Mouse (Mus musculus): Measurements from ENCODE around the gene Gsto1. TPM values are rescaled to one million over a fixed set of nuclear protein-coding genes. Genes with fewer than 3 reads are reported as not detected.

Gene Gsto1
- polyA plus RNA-seq, 1 experiment = 48.4 TPM

GRCm38 (mm10) chr19:47853951-47854795 is 597 bp upstream of the Gsto1 start:
- DNase-seq (ENCODE audit: extremely low spot score in 1 of 2, low spot score in 1 of 2) = peak in 1 of 2 experiments; percentile 23

- DNase-seq (ENCODE audit: extremely low spot score in 1 of 2, low spot score in 1 of 2) = no peak
Measured at GRCm38 (mm10) chr19:47857957-47858942, 3.5 kb downstream of the Gsto1 start.

DNA sequence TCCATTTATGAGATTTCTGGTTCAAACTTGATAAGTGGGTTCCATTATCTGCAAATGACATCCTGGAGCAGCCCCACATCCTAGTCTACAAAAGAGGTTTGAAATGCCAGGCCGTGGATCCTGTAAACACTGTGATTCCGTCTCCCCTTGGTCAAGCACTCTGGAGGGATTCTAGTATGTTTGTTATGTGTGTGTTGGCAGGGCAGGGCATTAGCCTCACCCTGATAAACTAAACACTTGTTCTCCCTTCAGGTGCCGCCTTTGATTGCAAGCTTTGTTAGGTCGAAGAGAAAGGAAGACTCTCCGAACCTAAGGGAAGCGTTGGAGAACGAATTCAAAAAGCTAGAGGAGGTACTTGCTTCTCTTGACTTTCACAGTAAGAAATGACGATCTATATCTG is 4.4 kb downstream of the Gsto1 start:
- DNase-seq (ENCODE audit: extremely low spot score in 1 of 2, low spot score in 1 of 2) = no peak

DNA sequence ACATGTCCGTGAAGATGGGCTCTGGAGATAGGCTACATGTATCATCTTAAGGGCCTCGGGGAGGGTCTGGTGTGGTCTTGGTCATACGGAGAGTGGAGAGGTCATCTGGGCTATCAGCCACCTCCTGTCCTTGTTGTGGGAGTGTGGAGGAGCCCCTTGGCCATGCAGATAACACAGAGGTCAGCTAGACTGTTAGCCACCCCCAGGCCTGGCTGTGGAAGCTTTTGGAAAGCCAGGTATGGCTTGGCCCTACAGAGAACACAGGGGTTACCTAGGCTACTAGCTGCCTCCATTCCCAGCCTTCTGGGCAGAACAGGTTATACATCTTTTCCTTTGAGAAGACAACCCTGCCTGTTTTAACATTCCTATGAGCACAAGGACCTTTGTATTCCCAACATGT is 7.8 kb downstream of the Gsto1 start:
- DNase-seq (ENCODE audit: extremely low spot score in 1 of 2, low spot score in 1 of 2) = no peak

DNA sequence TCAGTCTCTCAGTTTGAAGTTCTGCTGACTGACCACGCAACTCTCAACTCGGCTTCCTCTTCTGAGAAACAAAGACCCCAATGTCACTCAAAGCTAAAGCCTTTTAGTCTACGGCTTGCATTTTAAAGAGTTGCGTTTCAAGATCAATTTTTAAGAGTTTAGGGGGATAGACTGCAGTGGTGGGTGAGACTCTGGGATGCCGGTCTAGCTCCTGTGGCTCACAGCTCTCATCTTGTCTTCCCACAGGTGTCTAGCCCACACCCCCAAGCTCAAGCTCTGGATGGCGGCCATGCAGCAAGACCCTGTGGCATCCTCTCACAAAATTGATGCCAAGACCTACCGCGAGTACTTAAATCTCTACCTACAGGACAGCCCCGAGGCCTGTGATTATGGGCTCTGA is 9.3 kb downstream of the Gsto1 start:
- DNase-seq (ENCODE audit: extremely low spot score in 1 of 2, low spot score in 1 of 2) = no peak

- no peak for DNase-seq (ENCODE audit: extremely low spot score in 1 of 2, low spot score in 1 of 2)
Measured at GRCm38 (mm10) chr19:47864721-47865120, 10.0 kb downstream of the Gsto1 start.

DNA sequence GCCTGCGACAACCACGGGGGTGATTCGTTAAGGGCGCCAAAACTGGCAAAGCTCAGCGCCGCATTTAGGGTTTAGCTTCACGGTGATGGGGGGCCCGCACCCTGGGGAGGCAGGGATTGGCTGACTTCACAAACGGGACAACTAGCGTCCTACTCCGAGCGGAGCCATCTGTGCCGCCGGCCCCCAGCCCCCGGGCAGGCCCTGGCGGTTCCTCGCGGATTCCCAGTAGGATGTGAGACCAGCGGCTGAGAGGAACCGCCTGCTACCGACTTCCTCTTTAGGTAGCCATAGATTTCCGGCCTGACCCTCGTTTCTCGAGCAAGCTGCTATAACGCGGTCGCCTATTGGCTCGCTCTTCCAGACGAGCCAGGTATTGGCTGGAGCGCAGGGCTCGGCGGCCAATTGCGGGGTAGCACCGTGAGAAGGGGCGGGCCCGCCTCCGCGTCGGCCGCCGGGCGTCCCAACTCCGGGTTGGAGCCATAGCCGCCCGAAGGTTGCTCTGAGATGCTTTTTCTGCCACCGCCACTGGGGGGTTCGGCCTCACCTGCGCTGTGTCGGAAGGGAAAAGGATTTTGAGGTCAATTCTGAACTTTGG is 10.7 kb downstream of the Gsto1 start, which contains the start of gene Gsto2:
Gene Gsto2 (plus strand): TSS at position 182 of the 595 bp plus-strand sequence.
- peak; percentile 92 to 96 for DNase-seq (ENCODE audit: extremely low spot score in 1 of 2, low spot score in 1 of 2)

DNA sequence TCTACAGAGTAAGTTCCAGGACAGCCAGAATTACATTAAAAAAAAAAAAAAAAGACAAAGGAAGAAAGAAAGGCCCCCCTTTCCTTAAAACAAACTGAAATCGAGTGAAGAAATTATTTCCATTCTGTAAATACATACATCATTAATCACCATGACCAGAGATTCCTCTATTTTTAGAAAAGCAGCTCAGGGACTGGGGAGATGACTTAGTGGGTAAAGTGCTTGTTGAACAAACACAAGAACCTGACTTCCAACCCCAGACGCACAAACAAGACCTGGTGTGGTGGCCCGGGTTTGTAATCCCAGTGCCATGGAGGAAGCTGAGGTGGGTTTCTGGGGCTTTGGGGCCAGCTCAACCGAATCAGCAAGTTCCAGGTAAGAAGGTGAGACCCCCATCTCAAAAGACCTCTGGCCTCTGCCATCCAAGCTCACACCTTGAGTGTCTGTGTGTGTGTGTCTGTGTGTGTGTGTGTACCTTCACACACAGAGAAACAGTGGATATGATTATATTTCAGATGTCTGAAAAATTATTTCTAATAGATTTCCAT is 12.9 kb downstream of the Gsto1 start:
- DNase-seq (ENCODE audit: extremely low spot score in 1 of 2, low spot score in 1 of 2) = no peak

DNA sequence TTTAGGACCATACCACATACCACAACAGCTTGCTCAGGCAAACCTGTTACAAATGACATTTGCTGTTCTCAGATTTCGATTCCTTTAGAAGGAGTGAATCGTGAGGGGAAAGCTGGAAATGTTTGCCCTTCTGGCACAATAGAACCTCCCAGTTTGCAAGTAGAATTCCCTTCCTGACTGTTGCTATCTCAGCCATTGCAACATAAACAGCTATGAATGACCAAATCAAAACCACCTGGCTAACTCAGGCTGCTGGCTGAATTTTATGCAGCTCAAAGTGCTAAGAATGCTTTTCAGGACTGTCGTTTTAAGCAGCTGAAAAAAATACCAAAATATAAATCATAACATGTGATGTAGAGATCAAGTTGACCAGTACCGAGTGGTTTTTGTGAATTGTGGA is 14.2 kb downstream of the Gsto1 start:
- DNase-seq (ENCODE audit: extremely low spot score in 1 of 2, low spot score in 1 of 2) = no peak

GRCm38 (mm10) chr19:47869516-47869915 is 14.7 kb downstream of the Gsto1 start:
- no peak for DNase-seq (ENCODE audit: extremely low spot score in 1 of 2, low spot score in 1 of 2)

GRCm38 (mm10) chr19:47870102-47870666 is 15.4 kb downstream of the Gsto1 start:
- DNase-seq (ENCODE audit: extremely low spot score in 1 of 2, low spot score in 1 of 2) = no peak

- DNase-seq (ENCODE audit: extremely low spot score in 1 of 2, low spot score in 1 of 2) = no peak
Measured at GRCm38 (mm10) chr19:47871515-47871914, 16.7 kb downstream of the Gsto1 start.

DNA sequence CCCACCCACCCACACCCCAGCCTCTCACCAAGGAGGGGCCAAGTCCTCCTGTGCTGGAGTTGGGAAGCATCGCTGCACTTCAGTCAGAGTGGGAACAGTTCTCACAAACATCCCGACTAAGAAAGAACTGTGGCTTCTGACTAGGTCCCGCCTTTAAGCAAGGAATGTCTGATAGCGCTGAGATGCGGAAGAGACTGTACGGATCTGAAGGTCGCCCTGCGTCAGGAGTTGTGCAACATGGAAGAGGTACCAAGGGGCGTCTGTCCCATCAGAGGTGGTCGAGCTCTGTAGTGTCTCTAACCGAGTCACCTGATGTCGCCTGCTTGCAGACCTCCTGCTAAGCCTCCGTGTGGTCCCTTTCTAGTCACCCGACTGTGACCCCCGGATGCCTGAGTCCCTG is 21.5 kb downstream of the Gsto1 start:
- DNase-seq (ENCODE audit: extremely low spot score in 1 of 2, low spot score in 1 of 2) = no peak

- DNase-seq (ENCODE audit: extremely low spot score in 1 of 2, low spot score in 1 of 2) = no peak
Measured at GRCm38 (mm10) chr19:47881538-47881937, 26.8 kb downstream of the Gsto1 start.

GRCm38 (mm10) chr19:47882151-47882881 is 27.5 kb downstream of the Gsto1 start:
- peak; percentile 26 to 86 for DNase-seq (ENCODE audit: extremely low spot score in 1 of 2, low spot score in 1 of 2)

DNA sequence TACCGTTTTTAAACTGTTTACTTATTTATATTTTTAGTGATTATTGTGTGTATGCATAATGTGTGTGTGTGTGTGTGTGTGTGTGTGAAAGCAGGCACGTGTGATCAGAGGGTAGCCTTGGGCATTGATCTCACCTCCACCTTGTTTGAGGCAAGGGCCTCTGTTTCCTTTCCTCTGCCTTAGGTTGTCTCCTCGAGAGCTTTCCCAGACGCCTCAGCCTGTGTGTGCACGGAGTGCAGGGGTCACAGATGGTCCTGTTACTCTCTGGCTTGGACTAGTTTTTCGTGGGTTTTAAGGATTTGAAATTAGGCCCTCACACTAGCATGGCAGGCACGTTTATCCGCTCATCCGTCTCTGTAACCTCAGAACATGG is 28.1 kb downstream of the Gsto1 start:
- no peak for DNase-seq (ENCODE audit: extremely low spot score in 1 of 2, low spot score in 1 of 2)

- DNase-seq (ENCODE audit: extremely low spot score in 1 of 2, low spot score in 1 of 2) = no peak
Measured at GRCm38 (mm10) chr19:47884296-47885085, 29.7 kb downstream of the Gsto1 start.

DNA sequence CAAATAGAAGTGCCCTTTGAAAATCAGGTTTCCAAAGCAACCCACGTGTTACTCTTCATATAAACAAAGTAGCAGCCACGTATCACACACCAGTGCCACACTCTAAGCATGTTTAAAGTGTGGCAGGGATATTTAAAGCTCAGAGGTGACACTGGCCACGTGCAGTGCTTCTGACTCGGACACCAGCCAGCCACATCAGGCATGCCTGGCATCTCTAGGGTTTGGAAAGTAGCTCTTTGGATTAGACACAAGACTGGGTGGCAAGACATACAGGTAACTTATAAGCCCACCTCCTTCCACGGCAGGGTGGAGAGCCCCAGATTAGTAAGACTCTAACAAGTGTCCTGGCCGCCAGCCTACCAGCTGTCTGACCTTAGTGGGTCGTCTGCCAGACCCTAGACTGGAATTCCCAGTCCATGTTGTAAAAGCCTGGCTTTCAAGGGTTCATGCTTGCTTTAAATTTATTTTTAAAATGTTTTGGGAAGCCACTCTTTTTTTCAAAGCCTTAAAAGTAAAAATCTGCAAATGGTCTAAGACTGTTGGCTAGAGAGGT is 30.5 kb downstream of the Gsto1 start:
- no peak for DNase-seq (ENCODE audit: extremely low spot score in 1 of 2, low spot score in 1 of 2)

DNA sequence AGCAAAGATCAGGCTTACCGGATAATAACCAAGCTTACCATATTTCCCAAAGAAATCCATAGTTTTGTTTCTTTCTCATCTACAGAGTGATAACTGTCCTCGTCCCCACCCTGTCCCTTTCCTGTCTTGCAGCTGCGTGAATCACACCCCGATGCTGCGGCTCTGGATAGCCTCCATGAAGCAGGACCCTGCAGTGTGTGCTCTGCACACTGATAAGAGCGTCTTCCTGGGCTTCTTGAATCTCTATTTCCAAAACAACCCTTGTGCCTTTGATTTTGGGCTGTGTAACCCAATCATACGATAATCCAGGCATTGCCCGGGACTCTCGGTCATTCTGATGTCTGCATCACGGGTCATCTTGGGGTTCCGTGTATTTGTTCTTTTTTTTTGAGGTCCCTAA is 31.1 kb downstream of the Gsto1 start:
- no peak for DNase-seq (ENCODE audit: extremely low spot score in 1 of 2, low spot score in 1 of 2)
